Mouse (Mus musculus): ENCODE results near the gene Litaf.

DNA sequence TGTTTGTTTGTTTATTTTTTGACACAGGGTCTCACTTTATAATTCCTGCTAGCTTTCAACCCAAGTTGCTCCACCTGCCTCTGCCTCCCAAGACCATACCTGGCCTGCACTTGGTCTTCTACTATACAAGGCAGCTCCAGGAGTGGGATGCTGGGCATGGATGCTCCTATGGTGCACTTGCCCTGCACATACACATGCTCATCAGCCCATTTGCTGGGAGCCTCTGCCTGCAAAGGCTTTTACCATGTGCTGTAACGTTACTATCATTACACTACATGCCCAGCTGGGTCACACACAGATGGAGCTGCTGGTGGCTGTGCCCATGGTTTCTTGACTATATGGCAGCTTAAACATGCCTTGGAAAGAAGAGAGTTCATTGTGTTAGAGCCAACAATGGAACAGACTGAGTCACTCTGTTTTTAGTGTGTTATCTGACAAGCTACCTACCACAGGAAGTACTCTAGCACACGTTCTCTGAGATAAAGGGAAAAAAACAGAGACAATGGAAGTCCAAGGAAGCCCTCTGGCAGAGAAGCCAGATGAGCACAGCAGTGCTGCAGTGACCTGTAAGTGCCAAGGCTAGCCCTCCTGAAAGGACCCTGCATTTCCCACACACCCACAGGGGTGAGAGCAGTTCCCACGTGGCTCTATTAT, 12.4 kb upstream of the Litaf start:
- TF ChIP-seq CTCF (IDR thresholded peaks at IDR 0.05; ENCODE audit: low read depth) (no peak), EP300 (IDR thresholded peaks at IDR 0.05; ENCODE audit: low read depth) (peak; percentile 36; the same call in 1 of the 2 replicates)
